Mouse (Mus musculus) heart, adult 2 months (tissue): ENCODE results near the gene Pdia4. TPM values are rescaled to one million over a fixed set of nuclear protein-coding genes. Genes with fewer than 3 reads are reported as not detected.
"Not testable (repeated sequence)": the region's sequence is repeated elsewhere in the genome, so short reads cannot be mapped to it uniquely, and the experiment has no call there.

ENCODE experiments used
- DNase-seq, 2 experiments: peaks; one replicate each; pipeline ENCODE4 v3.0.0; 2021
- H3K27ac ChIP-seq: fragments of 200-600 bp; 2 replicates; pipeline ENCODE4 v1.8.1; 2022
- H3K27me3 ChIP-seq: fragments of 200-500 bp; 2 replicates; pipeline ENCODE4 v1.6.1; 2012; ENCODE audit warnings: mild to moderate bottlenecking, low read length, inconsistent platforms, mixed read lengths; ENCODE audit not compliant: control insufficient read depth, insufficient read depth
- H3K36me3 ChIP-seq: fragments of 200-500 bp; 2 replicates; pipeline ENCODE4 v1.6.1; 2012; ENCODE audit warnings: low read length, inconsistent platforms; ENCODE audit not compliant: control insufficient read depth, insufficient read depth
- H3K4me1 ChIP-seq: fragments of 200-500 bp; 2 replicates; pipeline ENCODE4 v1.6.1; 2011; ENCODE audit warnings: low read length; ENCODE audit not compliant: control insufficient read depth, insufficient read depth
- H3K4me3 ChIP-seq: fragments of 200-600 bp; 2 replicates; pipeline ENCODE4 v1.8.1; 2022
- H3K79me2 ChIP-seq: fragments of 200-500 bp; replicated peaks from 2 replicates; pipeline ENCODE4 v1.6.1; 2012; ENCODE audit warnings: mild to moderate bottlenecking, inconsistent platforms, low read length, moderate library complexity, mixed read lengths; ENCODE audit not compliant: control insufficient read depth, insufficient read depth
- H3K9ac ChIP-seq: fragments of 200-500 bp; 2 replicates; pipeline ENCODE4 v1.6.1; 2012; ENCODE audit warnings: low read depth, mild to moderate bottlenecking, control low read depth, inconsistent platforms, low read length, mixed read lengths
- CTCF ChIP-seq: fragments of 200-600 bp; IDR thresholded peaks from 2 replicates; pipeline ENCODE4 v1.8.1; 2022; ENCODE audit warnings: antibody characterized with exemption, mild to moderate bottlenecking, moderate library complexity
- EP300 ChIP-seq: fragments of 200-500 bp; IDR thresholded peaks from 2 replicates; pipeline ENCODE4 v1.6.1; 2011; ENCODE audit warnings: low read depth, low read length, control low read depth; ENCODE audit not compliant: insufficient read depth
- POLR2A ChIP-seq: fragments of 200-500 bp; IDR thresholded peaks from 2 replicates; pipeline ENCODE4 v1.6.1; 2011; ENCODE audit warnings: mild to moderate bottlenecking, low read depth, low read length, control low read depth; ENCODE audit not compliant: insufficient read depth
- WGBS: fragments of 180-500 bp; shearing (Covaris S2); methylation state at CpG from one replicate; pipeline ENCODE4 v1.1.7; 2018; 5-methylcytosine and 5-hydroxymethylcytosine counted together
- intact Hi-C: fragments of 180-260 bp; cut with DNase I; formaldehyde crosslinking; loops from one replicate; pipeline ENCODE4 v1.15.1; 2025
- polyA plus RNA-seq: library from polyadenylated mRNA; depleted of rRNA; stranded (reverse); fragments of >200 nt; gene quantifications from 2 replicates; pipeline ENCODE4 v1.2.3, GENCODE M21; 2012
- total RNA-seq, 2 experiments: library from RNA; stranded (reverse); gene quantifications; 2 replicates each; pipeline ENCODE4 v1.2.3; 2021

Gene Pdia4
- total and polyA plus RNA-seq, 3 experiments, result 14.0 to 46.0 (median 44.1) TPM

DNA sequence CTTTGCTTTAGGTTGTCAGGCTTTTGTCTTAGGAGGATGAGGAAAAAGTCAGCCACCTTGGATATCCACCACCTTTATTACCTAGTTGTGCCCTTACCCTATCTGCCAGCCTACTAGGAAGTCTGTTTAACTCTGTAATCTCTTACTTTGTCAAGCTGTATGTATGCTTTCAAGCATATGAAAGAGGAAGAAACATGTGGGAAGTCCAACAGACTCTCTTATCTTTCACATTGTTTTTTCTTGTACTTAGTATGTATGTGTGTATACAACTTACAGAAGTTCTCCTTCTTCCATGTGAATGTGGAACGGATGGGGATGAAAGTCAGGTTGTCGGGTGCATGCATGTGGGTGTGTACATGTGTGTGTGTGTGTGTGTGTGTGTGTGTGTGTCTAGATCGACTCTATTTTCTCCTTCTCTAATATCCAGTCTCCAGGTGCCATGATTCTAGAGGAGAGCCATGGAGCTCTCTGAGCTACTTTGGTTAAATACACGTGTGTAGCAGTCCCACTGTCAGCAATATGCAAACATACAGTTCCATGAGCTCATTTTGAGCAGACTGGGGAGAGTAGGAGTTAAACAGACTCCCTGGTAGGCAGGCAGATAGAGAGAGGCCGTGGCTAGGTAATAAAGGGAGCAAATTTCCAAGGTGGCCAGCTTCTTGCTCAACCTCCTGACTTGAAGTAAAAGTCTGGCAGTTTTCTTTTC, 28.4 kb downstream of the Pdia4 start:
- DNase-seq, result no peak
- WGBS, result 80% methylated on average over 5 of the region's 5 CpGs
- intact Hi-C loops, result no loop called here
- H3K27ac ChIP-seq, result no peak overlapping the region
- no peak overlapping the region for H3K9ac ChIP-seq
- no peak for TF ChIP-seq POLR2A
- TF ChIP-seq EP300, result no peak
- no peak for TF ChIP-seq CTCF
- no peaks in the 10 kb centered on the region for H3K79me2 ChIP-seq
- H3K4me1 ChIP-seq, result peaks cover 2% of the 10 kb centered on the region
- H3K4me3 ChIP-seq, result no peak overlapping the region
- H3K27me3 ChIP-seq, result no peaks in the 10 kb centered on the region
- peaks cover 6% of the 10 kb centered on the region for H3K36me3 ChIP-seq

DNA sequence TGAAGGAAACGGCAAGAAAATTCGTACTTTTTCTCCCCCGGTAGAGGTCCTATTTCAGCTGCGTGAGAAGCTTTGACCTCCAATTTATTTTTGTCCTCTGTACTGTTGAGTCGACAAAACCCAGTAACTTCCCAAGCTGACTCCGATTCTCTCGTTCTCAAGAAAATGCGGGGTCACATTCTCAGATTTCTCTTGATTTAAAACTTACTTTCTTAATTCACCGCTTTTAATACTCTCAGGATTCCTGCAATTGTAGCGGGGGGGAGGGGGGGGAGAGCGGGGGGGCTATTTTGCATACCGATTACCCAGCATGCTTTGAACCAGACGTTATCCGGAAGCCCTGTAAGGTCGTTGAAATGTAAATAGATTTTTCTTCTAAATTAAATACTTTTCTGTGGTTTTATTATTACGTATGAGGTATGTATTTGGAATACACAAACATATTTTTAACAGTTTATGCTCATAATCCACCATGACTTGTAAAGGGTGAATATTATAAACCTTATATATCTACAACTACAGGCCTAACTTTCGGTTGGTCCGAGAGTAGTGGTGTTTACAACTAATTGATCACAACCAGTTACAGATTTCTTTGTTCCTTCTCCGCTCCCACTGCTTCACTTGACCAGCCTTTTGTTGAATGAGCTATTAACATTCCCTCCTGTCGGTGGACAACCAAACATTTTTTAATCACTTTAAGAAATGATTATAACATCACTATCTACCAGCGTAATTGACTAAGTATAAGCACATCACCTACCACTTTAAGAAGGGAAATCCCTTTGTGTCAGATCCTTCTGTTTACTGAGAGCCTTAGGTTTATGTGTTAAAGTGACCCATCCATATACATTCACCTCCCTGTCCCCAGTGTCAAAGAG, 31.9 kb downstream of the Pdia4 start:
- Histone ChIP-seq H3K9ac (peak overlapping the region; percentile 74), H3K4me3 (peak overlapping the region; percentile 55), H3K27me3 (no peaks in the 10 kb centered on the region), H3K79me2 (no peaks in the 10 kb centered on the region), H3K36me3 (peaks cover 3% of the 10 kb centered on the region; the same call in 1 of the 2 replicates), H3K4me1 (no peaks in the 10 kb centered on the region), H3K27ac (peak overlapping the region; percentile 90)
- intact Hi-C loops, result no loop called here
- TF ChIP-seq POLR2A (no peak), CTCF (peak; percentile 46)
- DNase-seq, result peak in 1 of 2 experiments; percentile 31
- under 1% methylated on average over 21 of the region's 21 CpGs for WGBS

DNA sequence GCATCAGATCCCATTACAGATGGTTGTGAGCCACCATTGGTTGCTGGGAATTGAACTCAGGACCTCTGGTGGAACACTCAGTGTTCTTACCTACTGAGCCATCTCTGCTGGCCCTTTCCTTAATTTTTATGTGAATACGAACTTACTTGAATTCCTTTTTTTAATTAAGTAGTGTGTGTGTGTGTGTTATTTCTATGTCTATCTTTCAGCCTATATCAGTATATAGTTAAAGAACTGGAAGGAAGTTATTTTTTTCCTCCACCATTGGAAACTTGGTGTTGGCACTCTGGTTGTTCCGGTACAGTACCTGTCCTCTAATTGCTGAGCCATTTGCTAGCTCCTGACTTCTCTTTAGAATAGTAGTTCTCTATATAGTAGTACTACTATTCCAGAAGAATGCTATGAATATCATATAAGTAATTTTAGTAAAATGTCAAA, 32.6 kb downstream of the Pdia4 start:
- 10% methylated on average over 2 of the region's 2 CpGs for WGBS
- H3K4me1 ChIP-seq, result no peaks in the 10 kb centered on the region
- no peaks in the 10 kb centered on the region for H3K27me3 ChIP-seq
- peak overlapping the region; percentile 90 for H3K27ac ChIP-seq
- no peak for TF ChIP-seq POLR2A
- no peak for TF ChIP-seq EP300
- no peak for TF ChIP-seq CTCF
- no peaks in the 10 kb centered on the region for H3K79me2 ChIP-seq
- H3K4me3 ChIP-seq, result peak overlapping the region; percentile 55
- H3K36me3 ChIP-seq, result peaks cover 3% of the 10 kb centered on the region; the same call in 1 of the 2 replicates
- H3K9ac ChIP-seq, result no peak overlapping the region
- DNase-seq, result peak in 1 of 2 experiments; percentile 21
- intact Hi-C loops, result no loop called here

DNA sequence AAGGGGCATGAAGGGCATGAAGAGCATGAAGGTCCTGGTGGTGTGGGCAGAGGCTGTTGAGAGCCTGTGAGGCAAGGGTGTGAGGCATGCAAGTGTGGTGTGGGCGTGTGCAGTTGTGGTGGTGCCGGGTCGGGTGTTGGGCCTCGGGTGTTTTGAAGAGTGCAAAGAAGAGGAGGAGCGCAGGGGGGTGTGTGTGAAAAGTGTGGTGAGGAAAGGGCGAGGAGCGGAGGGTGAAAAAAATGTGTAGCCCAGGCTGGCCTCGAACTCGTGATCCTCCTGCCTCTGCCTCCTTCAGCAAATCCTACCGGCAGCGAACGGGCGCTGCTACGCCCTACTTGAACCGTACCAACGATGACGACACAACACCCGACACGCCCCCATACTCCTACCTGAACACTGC, 41.5 kb downstream of the Pdia4 start:
- H3K27me3 ChIP-seq, H3K36me3 ChIP-seq, H3K9ac ChIP-seq, H3K4me1 ChIP-seq, H3K4me3 ChIP-seq, DNase-seq, H3K27ac ChIP-seq, intact Hi-C loops, H3K79me2 ChIP-seq: not testable (repeated sequence)
- WGBS, result 48% methylated on average over 9 of the region's 19 CpGs

DNA sequence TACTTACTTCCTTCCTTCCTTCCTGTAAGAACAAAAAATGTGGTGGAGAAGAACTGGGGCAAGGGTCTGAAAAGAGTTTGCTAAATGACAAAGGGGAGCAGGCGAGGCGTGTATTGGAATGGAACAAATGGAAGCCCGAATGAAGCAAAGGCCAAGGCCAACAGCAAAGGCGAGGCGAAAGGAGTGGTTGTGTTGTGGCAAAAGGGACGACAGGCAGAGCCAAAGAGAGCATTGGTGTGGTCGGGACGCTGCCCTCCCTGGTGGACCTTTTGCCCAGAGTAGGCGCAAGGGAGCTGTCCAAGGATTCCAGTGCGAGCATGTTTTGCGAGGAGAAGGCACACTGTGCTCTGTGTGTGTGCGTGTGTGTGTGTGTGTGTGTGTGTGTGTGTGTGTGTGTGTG, 42.1 kb downstream of the Pdia4 start:
- H3K27me3 ChIP-seq, H3K4me3 ChIP-seq, H3K36me3 ChIP-seq, H3K27ac ChIP-seq, intact Hi-C loops, H3K79me2 ChIP-seq, H3K9ac ChIP-seq, H3K4me1 ChIP-seq, DNase-seq: not testable (repeated sequence)
- whole genome bisulfite sequencing, result 82% methylated on average over 12 of the region's 12 CpGs

DNA sequence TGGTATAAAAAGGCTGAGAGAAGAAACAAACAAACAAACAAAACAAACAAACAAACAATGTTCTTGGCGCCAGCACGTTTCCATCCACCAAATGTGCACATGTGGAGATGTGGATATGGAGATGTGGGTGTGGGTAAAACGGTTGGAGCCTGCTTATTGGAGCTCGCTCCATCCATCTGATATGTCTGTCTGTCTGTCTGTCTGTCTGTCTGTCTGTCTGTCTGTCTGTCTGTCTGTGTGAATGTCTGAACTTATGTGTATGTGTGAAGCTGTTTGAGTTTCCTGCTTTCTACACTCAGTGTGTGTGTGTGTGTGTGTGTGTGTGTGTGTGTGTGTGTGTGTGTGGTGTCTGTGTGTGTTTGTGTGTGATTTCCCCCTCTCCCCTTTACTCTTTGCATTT, 43.4 kb downstream of the Pdia4 start:
- WGBS, result 84% methylated on average over 4 of the region's 4 CpGs

DNA sequence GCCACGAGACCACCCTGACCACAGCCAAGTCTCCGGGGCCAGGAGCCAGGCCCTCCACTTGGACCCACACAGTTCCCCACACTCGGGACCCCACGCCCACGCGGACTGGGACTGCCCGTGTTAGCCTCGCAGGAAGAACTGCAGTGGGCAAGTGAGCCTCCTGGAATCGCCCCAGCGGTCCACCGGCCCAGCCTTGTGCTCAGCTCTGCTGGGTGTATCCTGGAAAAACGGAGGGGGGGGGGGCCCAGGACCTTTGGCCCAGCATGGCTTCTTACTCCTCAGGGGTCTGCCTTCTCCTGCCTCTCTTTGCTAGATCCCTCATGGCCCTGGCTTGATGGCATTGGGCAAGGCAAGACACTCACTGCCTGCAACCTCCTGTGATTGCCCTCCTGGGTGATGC, 44.7 kb downstream of the Pdia4 start:
- H3K27ac ChIP-seq, H3K36me3 ChIP-seq, DNase-seq, H3K9ac ChIP-seq, H3K79me2 ChIP-seq, H3K4me1 ChIP-seq, intact Hi-C loops, H3K27me3 ChIP-seq, H3K4me3 ChIP-seq: not testable (repeated sequence)
- 92% methylated on average over 4 of the region's 12 CpGs for WGBS

More for the DNA sequence above, 43.4 kb downstream of the Pdia4 start:
- intact Hi-C loops, DNase-seq, H3K4me1 ChIP-seq, H3K27ac ChIP-seq, H3K79me2 ChIP-seq, H3K27me3 ChIP-seq, H3K9ac ChIP-seq, H3K36me3 ChIP-seq, H3K4me3 ChIP-seq: not testable (repeated sequence)

DNA sequence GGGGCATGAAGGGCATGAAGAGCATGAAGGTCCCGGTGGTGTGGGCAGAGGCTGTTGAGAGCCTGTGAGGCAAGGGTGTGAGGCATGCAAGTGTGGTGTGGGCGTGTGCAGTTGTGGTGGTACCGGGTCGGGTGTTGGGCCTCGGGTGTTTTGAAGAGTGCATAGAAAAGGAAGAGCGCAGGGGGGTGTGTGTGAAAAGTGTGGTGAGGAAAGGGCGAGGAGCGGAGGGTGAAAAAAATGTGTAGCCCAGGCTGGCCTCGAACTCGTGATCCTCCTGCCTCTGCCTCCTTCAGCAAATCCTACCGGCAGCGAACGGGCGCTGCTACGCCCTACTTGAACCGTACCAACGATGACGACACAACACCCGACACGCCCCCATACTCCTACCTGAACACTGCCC, 45.9 kb downstream of the Pdia4 start:
- H3K9ac ChIP-seq, H3K4me3 ChIP-seq, DNase-seq, intact Hi-C loops, H3K36me3 ChIP-seq, H3K4me1 ChIP-seq, H3K27me3 ChIP-seq, H3K79me2 ChIP-seq, H3K27ac ChIP-seq: not testable (repeated sequence)
- WGBS, result 56% methylated on average over 7 of the region's 20 CpGs

DNA sequence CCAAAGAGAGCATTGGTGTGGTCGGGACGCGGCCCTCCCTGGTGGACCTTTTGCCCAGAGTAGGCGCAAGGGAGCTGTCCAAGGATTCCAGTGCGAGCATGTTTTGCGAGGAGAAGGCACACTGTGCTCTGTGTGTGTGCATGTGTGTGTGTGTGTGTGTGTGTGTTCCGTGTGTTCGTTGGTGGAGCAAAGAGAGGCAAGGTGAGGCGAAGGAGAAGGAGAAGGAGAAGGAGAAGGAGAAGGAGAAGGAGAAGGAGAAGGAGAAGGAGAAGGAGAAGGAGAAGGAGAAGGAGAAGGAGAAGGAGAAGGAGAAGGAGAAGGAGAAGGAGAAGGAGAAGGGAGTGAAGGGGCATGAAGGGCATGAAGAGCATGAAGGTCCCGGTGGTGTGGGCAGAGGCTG, 50.5 kb downstream of the Pdia4 start:
- H3K9ac ChIP-seq, H3K27me3 ChIP-seq, H3K4me1 ChIP-seq, H3K4me3 ChIP-seq, H3K79me2 ChIP-seq, H3K27ac ChIP-seq, intact Hi-C loops, DNase-seq, H3K36me3 ChIP-seq: not testable (repeated sequence)
- WGBS, result 83% methylated on average over 9 of the region's 10 CpGs
